13 mouse cellular contexts compared by ENCODE assay signal in the genomic region with DNA sequence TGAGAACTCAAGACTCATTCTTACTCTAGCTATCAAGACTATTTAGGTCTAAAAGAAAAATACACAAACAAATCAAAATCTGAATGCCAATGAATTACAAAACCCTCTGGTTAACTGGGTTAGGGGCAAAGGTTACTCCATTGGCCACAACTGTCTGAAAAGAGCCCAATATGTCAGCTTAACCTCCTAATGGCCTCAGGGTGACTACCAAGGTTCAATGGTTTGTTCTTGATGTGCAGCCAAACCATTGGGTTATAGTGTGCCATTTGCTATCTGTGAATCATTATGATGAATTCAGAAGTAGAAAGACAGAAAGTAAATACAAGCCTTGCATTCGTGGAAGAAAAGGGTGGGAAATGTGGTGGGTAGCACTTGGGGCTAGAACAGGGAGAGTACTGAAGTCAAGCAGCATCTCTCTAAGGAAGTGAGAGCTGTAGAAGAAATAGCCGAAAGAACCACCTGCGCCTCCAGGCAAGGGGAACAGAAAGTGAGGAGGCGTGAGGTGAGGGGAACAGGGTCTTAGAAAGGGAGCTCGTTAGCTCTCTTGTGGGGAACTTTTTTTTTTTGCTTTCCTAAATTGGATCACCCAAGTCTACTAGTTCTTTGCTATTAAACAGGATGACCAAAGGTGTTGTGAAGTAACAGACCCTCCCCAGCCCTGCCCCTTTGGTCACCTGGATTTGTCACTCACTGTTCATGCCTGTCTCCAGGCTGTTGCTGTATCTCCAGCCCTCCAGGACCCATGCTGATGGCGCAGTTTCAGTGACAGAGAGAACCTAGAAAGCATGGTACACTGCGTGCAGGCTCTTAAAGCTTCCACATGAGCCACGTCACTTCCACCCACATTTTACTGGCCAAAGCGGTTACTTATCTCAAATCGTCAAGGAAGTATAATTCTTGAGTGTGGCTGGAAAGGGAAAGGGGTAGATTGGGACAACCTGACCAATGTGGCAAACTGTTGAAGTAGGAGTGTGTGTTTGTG.
A peak's percentile ranks its signal among the peaks of the same experiment; 100 is the strongest.
DNase-seq lines count a peak whose midpoint lies in the region; ATAC-seq and TF ChIP-seq lines count a peak whose summit lies in the region.
"Had no signal": no experiment of that assay in that cellular context is flagged by ENCODE, and none has a peak within 500 bp of the region (broad histone marks: within the 10 kb centered on the region; RNA-seq: fewer than 3 reads in every experiment).

No protein-coding gene starts in this region.

- peak; percentile 97 for TF ChIP-seq POLR2A in CH12.LX (IDR thresholded peaks at IDR 0.05; ENCODE audit: low read depth, low read length)
- no peak for TF ChIP-seq POLR2A in spleen, adult 2 months (IDR thresholded peaks at IDR 0.05; ENCODE audit: low read depth, low read length)

- H3K9me3 ChIP-seq in kidney, embryonic 16.5 days (ENCODE audit: low read length) = no peaks in the 10 kb centered on the region
- H3K9me3 ChIP-seq in CH12.LX (replicated peaks; ENCODE audit: low read length) = peaks cover 2% of the 10 kb centered on the region
- H3K9me3 ChIP-seq: forebrain, embryonic 10.5 days; G1E; limb, embryonic 12.5 days; liver, embryonic 15.5 days had no signal

- dilution Hi-C loops in CH12.LX (cut with MboI; ENCODE audit: extremely low pct_ligation_motif_present, extremely low pct_unique_long_range_greater_than_20kb, low sequenced_read_pairs) = no loop called here

- H3K9ac ChIP-seq in kidney, embryonic 16.5 days (replicated peaks; ENCODE audit: low read length) = no peak overlapping the region
- H3K9ac ChIP-seq in CH12.LX (ENCODE audit: insufficient read depth, low read depth) = peak overlapping the region; percentile 72
- H3K9ac ChIP-seq: limb, embryonic 12.5 days; liver, embryonic 15.5 days had no signal

- ATAC-seq in kidney, embryonic 16.5 days (ENCODE audit: low FRiP score, low TSS enrichment) = no peak
- peak; percentile 80 for ATAC-seq in granulocyte monocyte progenitor cell, adult 5-6 weeks (replicated peaks; ENCODE audit: poor library complexity, severe bottlenecking)
- ATAC-seq: lung, postnatal 0 days had no signal

- H3K79me2 ChIP-seq in CH12.LX (replicated peaks; ENCODE audit: control insufficient read depth, extremely low read depth, insufficient read depth, poor library complexity, severe bottlenecking) = peaks cover 32% of the 10 kb centered on the region

- no peak for TF ChIP-seq CTCF in CH12.LX (conservative IDR thresholded peaks at IDR 0.05 in 1 of 2, IDR thresholded peaks at IDR 0.05 in 1 of 2; ENCODE audit: low read depth in 2 of 2, low read length in 2 of 2)
- no peak for TF ChIP-seq CTCF in spleen, adult 2 months (IDR thresholded peaks at IDR 0.05; ENCODE audit: extremely low read depth, insufficient read depth, insufficient read length, insufficient replicate concordance)

- TF ChIP-seq EP300 in CH12.LX (IDR thresholded peaks at IDR 0.05; ENCODE audit: low read length) = no peak

- peaks cover 27% of the 10 kb centered on the region for H3K4me1 ChIP-seq in kidney, embryonic 16.5 days (ENCODE audit: insufficient read depth, low read length)
- peaks cover 28 to 73% of the 10 kb centered on the region in 2 experiments for H3K4me1 ChIP-seq in CH12.LX (ENCODE audit: control insufficient read depth in 1 of 2, insufficient read depth in 2 of 2)
- H3K4me1 ChIP-seq in spleen, adult 2 months (ENCODE audit: control insufficient read depth, insufficient read depth, insufficient read length) = peaks cover 8% of the 10 kb centered on the region; the same call in 1 of the 2 replicates
- H3K4me1 ChIP-seq: liver, embryonic 15.5 days had no signal

- H3K4me2 ChIP-seq in kidney, embryonic 16.5 days (replicated peaks; ENCODE audit: low read depth, low read length) = no peak overlapping the region
- peak overlapping the region; percentile 89 for H3K4me2 ChIP-seq in CH12.LX (ENCODE audit: insufficient read depth, low read depth, poor library complexity, severe bottlenecking)
- H3K4me2 ChIP-seq: limb, embryonic 12.5 days; liver, embryonic 15.5 days had no signal

- H3K27ac ChIP-seq in kidney, embryonic 16.5 days (ENCODE audit: low read length) = no peak overlapping the region
- peak overlapping the region; percentile 79 for H3K27ac ChIP-seq in CH12.LX (ENCODE audit: insufficient read depth, low read depth)
- H3K27ac ChIP-seq in spleen, adult 2 months (ENCODE audit: insufficient read depth, low read length) = peak overlapping the region; percentile 44
- H3K27ac ChIP-seq: forebrain, embryonic 10.5 days; limb, embryonic 12.5 days; liver, embryonic 15.5 days had no signal

- H3K36me3 ChIP-seq in kidney, embryonic 16.5 days (ENCODE audit: insufficient read depth, low read length) = no peaks in the 10 kb centered on the region
- peaks cover 0 to 2% of the 10 kb centered on the region in 2 experiments for H3K36me3 ChIP-seq in CH12.LX (replicated peaks in 1 of 2; ENCODE audit: control insufficient read depth in 1 of 2, insufficient read depth in 1 of 2, low read length in 1 of 2)
- H3K36me3 ChIP-seq in spleen, adult 2 months (ENCODE audit: control insufficient read depth, insufficient read depth, low read length) = no peaks in the 10 kb centered on the region
- H3K36me3 ChIP-seq: forebrain, embryonic 10.5 days; G1E; limb, embryonic 12.5 days; liver, embryonic 15.5 days had no signal

- in situ Hi-C loops in CH12.LX (cut with MboI; ENCODE audit: low pct_ligation_motif_present, low pct_unique_long_range_greater_than_20kb, low sequenced_read_pairs) = no loop called here

- H3K27me3 ChIP-seq in kidney, embryonic 16.5 days (ENCODE audit: insufficient read depth, low read length) = no peaks in the 10 kb centered on the region
- H3K27me3 ChIP-seq in CH12.LX (replicated peaks) = no peaks in the 10 kb centered on the region
- no peaks in the 10 kb centered on the region for H3K27me3 ChIP-seq in spleen, adult 2 months (ENCODE audit: control insufficient read depth, insufficient read depth, low read length)
- H3K27me3 ChIP-seq: limb, embryonic 12.5 days; liver, embryonic 15.5 days had no signal

- peak; percentile 60 for DNase-seq in kidney, adult 18-20 months
- DNase-seq in CH12.LX (ENCODE audit: extremely low read depth) = peak; percentile 96
- DNase-seq in spleen, adult 2 months (ENCODE audit: low read depth in 1 of 2, low spot score in 2 of 2) = peak; percentile 35
- no peak for DNase-seq in gastrocnemius, postnatal 25 days
- DNase-seq in urinary bladder, postnatal 14 days (ENCODE audit: low spot score) = no peak
- DNase-seq: cerebellum, adult 9-11 months had no signal

- WGBS in kidney, embryonic 16.5 days = 87% methylated on average over 10 of the region's 10 CpGs
- 52% methylated on average over 10 of the region's 10 CpGs for WGBS in spleen, adult 2 months

- no peak overlapping the region for H3K4me3 ChIP-seq in kidney, embryonic 16.5 days (ENCODE audit: low read length)
- H3K4me3 ChIP-seq in CH12.LX (replicated peaks in 1 of 3; ENCODE audit: low read depth in 2 of 3, low read length in 2 of 3, poor library complexity in 1 of 3) = peak overlapping the region; percentile 14 to 32 (median 29)
- H3K4me3 ChIP-seq in spleen, adult 2 months (ENCODE audit: extremely low read depth, insufficient read depth, insufficient read length) = no peak overlapping the region
- H3K4me3 ChIP-seq: forebrain, embryonic 10.5 days; limb, embryonic 12.5 days; liver, embryonic 15.5 days had no signal

- no peak for TF ChIP-seq RAD21 in CH12.LX (IDR thresholded peaks at IDR 0.05; ENCODE audit: low read depth, low read length)

TF ChIP-seq in CH12.LX, 34 proteins besides CTCF, POLR2A, EP300 and RAD21:
- TF ChIP-seq PAX5 (IDR thresholded peaks at IDR 0.05; ENCODE audit: low read length) = no peak
- TF ChIP-seq UBTF (IDR thresholded peaks at IDR 0.05; ENCODE audit: low read depth, low read length) = peak; percentile 87
- TF ChIP-seq TBP (conservative IDR thresholded peaks at IDR 0.05; ENCODE audit: low read depth, low read length) = peak; percentile 98
TF ChIP-seq in CH12.LX: peak in this region for 2.

Comparison
In these comparisons a context has a peak if more than half of its experiments do, and no peak if none do; other contexts are left out.
1. DNase-seq: peak in kidney, adult 18-20 months (single experiment), CH12.LX (single experiment) and spleen, adult 2 months (2 of 2); none in gastrocnemius, postnatal 25 days (single experiment) and urinary bladder, postnatal 14 days (single experiment).
2. H3K4me3 ChIP-seq: peak in CH12.LX (3 of 3); none in kidney, embryonic 16.5 days (single experiment) and spleen, adult 2 months (single experiment).